Mouse (Mus musculus): ENCODE results near the gene Camk2b. TPM values are rescaled to one million over a fixed set of nuclear protein-coding genes. Genes with fewer than 3 reads are reported as not detected.

Gene Camk2b
- polyA plus RNA-seq, 1 experiment from 2014 or later = 119 TPM

GRCm38 (mm10) chr11:5994212-5994611 is 72.0 kb downstream of the Camk2b start:
- ATAC-seq (replicated peaks) = no peak
- WGBS = 75% methylated on average over 5 of the region's 5 CpGs

GRCm38 (mm10) chr11:5990910-5991309 is 75.3 kb downstream of the Camk2b start:
- 24% methylated on average over 4 of the region's 4 CpGs for WGBS
- ATAC-seq (replicated peaks) = no peak
- H3K27me3 ChIP-seq = no peaks in the 10 kb centered on the region
- no peaks in the 10 kb centered on the region for H3K4me1 ChIP-seq
- no peak overlapping the region for H3K9ac ChIP-seq (replicated peaks)
- H3K36me3 ChIP-seq = peaks cover 5% of the 10 kb centered on the region; the same call in 1 of the 2 replicates
- no peak overlapping the region for H3K27ac ChIP-seq (replicated peaks)
- no peak overlapping the region for H3K4me3 ChIP-seq
- H3K9me3 ChIP-seq = no peaks in the 10 kb centered on the region
- no peak overlapping the region for H3K4me2 ChIP-seq (replicated peaks)

More at GRCm38 (mm10) chr11:5994212-5994611, 72.0 kb downstream of the Camk2b start:
- no peak overlapping the region for H3K9ac ChIP-seq (replicated peaks)
- no peak overlapping the region for H3K4me3 ChIP-seq
- H3K27me3 ChIP-seq = no peaks in the 10 kb centered on the region
- H3K36me3 ChIP-seq = peaks cover 2% of the 10 kb centered on the region; the same call in 1 of the 2 replicates
- no peak overlapping the region for H3K27ac ChIP-seq (replicated peaks)
- H3K4me1 ChIP-seq = no peaks in the 10 kb centered on the region
- no peaks in the 10 kb centered on the region for H3K9me3 ChIP-seq
- H3K4me2 ChIP-seq (replicated peaks) = no peak overlapping the region

GRCm38 (mm10) chr11:5989954-5990593 is 76.1 kb downstream of the Camk2b start:
- ATAC-seq (replicated peaks) = no peak
- H3K4me3 ChIP-seq = no peak overlapping the region
- no peaks in the 10 kb centered on the region for H3K4me1 ChIP-seq
- no peaks in the 10 kb centered on the region for H3K9me3 ChIP-seq
- H3K4me2 ChIP-seq (replicated peaks) = no peak overlapping the region
- no peak overlapping the region for H3K27ac ChIP-seq (replicated peaks)
- H3K27me3 ChIP-seq = no peaks in the 10 kb centered on the region
- WGBS = 84% methylated on average over 16 of the region's 16 CpGs
- H3K9ac ChIP-seq (replicated peaks) = no peak overlapping the region
- H3K36me3 ChIP-seq = peaks cover 3% of the 10 kb centered on the region; the same call in 1 of the 2 replicates

GRCm38 (mm10) chr11:5988126-5988525 is 78.0 kb downstream of the Camk2b start:
- 83% methylated on average over 10 of the region's 10 CpGs for WGBS
- H3K27me3 ChIP-seq = no peaks in the 10 kb centered on the region
- peaks cover 3% of the 10 kb centered on the region; the same call in 1 of the 2 replicates for H3K36me3 ChIP-seq
- H3K4me2 ChIP-seq (replicated peaks) = no peak overlapping the region
- H3K4me3 ChIP-seq = no peak overlapping the region
- ATAC-seq (replicated peaks) = no peak
- no peak overlapping the region for H3K27ac ChIP-seq (replicated peaks)
- H3K4me1 ChIP-seq = no peaks in the 10 kb centered on the region
- H3K9ac ChIP-seq (replicated peaks) = no peak overlapping the region
- H3K9me3 ChIP-seq = no peaks in the 10 kb centered on the region

GRCm38 (mm10) chr11:5983629-5984028 is 82.5 kb downstream of the Camk2b start:
- 91% methylated on average over 5 of the region's 5 CpGs for WGBS
- H3K27me3 ChIP-seq = no peaks in the 10 kb centered on the region
- no peak overlapping the region for H3K27ac ChIP-seq (replicated peaks)
- H3K36me3 ChIP-seq = 0 out of 2 replicates have a peak, but pooled peaks cover 3% of the 10 kb centered on the region
- no peak overlapping the region for H3K9ac ChIP-seq (replicated peaks)
- no peaks in the 10 kb centered on the region for H3K9me3 ChIP-seq
- H3K4me3 ChIP-seq = no peak overlapping the region
- no peak for ATAC-seq (replicated peaks)
- H3K4me2 ChIP-seq (replicated peaks) = no peak overlapping the region
- H3K4me1 ChIP-seq = no peaks in the 10 kb centered on the region

GRCm38 (mm10) chr11:5981323-5981722 is 84.8 kb downstream of the Camk2b start:
- H3K4me1 ChIP-seq = no peaks in the 10 kb centered on the region
- H3K9ac ChIP-seq (replicated peaks) = no peak overlapping the region
- H3K27me3 ChIP-seq = no peaks in the 10 kb centered on the region
- H3K4me3 ChIP-seq = no peak overlapping the region
- H3K9me3 ChIP-seq = no peaks in the 10 kb centered on the region
- no peak overlapping the region for H3K4me2 ChIP-seq (replicated peaks)
- ATAC-seq (replicated peaks) = no peak
- WGBS = 83% methylated on average over 7 of the region's 7 CpGs
- H3K36me3 ChIP-seq = no peaks in the 10 kb centered on the region
- no peak overlapping the region for H3K27ac ChIP-seq (replicated peaks)

- ATAC-seq (replicated peaks) = no peak
- Histone ChIP-seq H3K9me3 (no peaks in the 10 kb centered on the region), H3K4me2 (replicated peaks) (no peak overlapping the region), H3K36me3 (no peaks in the 10 kb centered on the region), H3K9ac (replicated peaks) (no peak overlapping the region), H3K4me1 (no peaks in the 10 kb centered on the region), H3K4me3 (no peak overlapping the region), H3K27me3 (no peaks in the 10 kb centered on the region), H3K27ac (replicated peaks) (no peak overlapping the region)
- WGBS = 76% methylated on average over 8 of the region's 8 CpGs
Observed at GRCm38 (mm10) chr11:5980561-5980960, 85.6 kb downstream of the Camk2b start.

GRCm38 (mm10) chr11:5980108-5980507 is 86.1 kb downstream of the Camk2b start:
- 92% methylated on average over 2 of the region's 2 CpGs for WGBS

GRCm38 (mm10) chr11:5979088-5979487 is 87.1 kb downstream of the Camk2b start:
- no peak overlapping the region for H3K27ac ChIP-seq (replicated peaks)
- no peaks in the 10 kb centered on the region for H3K9me3 ChIP-seq
- no peak overlapping the region for H3K9ac ChIP-seq (replicated peaks)
- 89% methylated on average over 7 of the region's 7 CpGs for WGBS
- H3K4me1 ChIP-seq = no peaks in the 10 kb centered on the region
- H3K27me3 ChIP-seq = no peaks in the 10 kb centered on the region
- no peak overlapping the region for H3K4me3 ChIP-seq
- no peaks in the 10 kb centered on the region for H3K36me3 ChIP-seq
- no peak overlapping the region for H3K4me2 ChIP-seq (replicated peaks)
- ATAC-seq (replicated peaks) = no peak

More at GRCm38 (mm10) chr11:5980108-5980507, 86.1 kb downstream of the Camk2b start:
- H3K4me3 ChIP-seq = no peak overlapping the region
- H3K4me1 ChIP-seq = no peaks in the 10 kb centered on the region
- H3K36me3 ChIP-seq = no peaks in the 10 kb centered on the region
- H3K9ac ChIP-seq (replicated peaks) = no peak overlapping the region
- H3K27ac ChIP-seq (replicated peaks) = no peak overlapping the region
- no peaks in the 10 kb centered on the region for H3K27me3 ChIP-seq
- no peaks in the 10 kb centered on the region for H3K9me3 ChIP-seq
- no peak overlapping the region for H3K4me2 ChIP-seq (replicated peaks)
- ATAC-seq (replicated peaks) = no peak

GRCm38 (mm10) chr11:5976106-5976505 is 90.1 kb downstream of the Camk2b start:
- Histone ChIP-seq H3K4me3 (no peak overlapping the region), H3K27ac (replicated peaks) (no peak overlapping the region), H3K36me3 (peaks cover 7% of the 10 kb centered on the region), H3K27me3 (no peaks in the 10 kb centered on the region), H3K4me2 (replicated peaks) (no peak overlapping the region), H3K9me3 (no peaks in the 10 kb centered on the region), H3K9ac (replicated peaks) (no peak overlapping the region), H3K4me1 (no peaks in the 10 kb centered on the region)
- WGBS = 25% methylated on average over 9 of the region's 9 CpGs
- no peak for ATAC-seq (replicated peaks)

- no peak overlapping the region for H3K4me3 ChIP-seq
- WGBS = 66% methylated on average over 2 of the region's 2 CpGs
- no peak overlapping the region for H3K4me2 ChIP-seq (replicated peaks)
- no peak for ATAC-seq (replicated peaks)
- no peak overlapping the region for H3K9ac ChIP-seq (replicated peaks)
- H3K9me3 ChIP-seq = no peaks in the 10 kb centered on the region
- H3K36me3 ChIP-seq = peaks cover 8% of the 10 kb centered on the region
- no peaks in the 10 kb centered on the region for H3K27me3 ChIP-seq
- no peaks in the 10 kb centered on the region for H3K4me1 ChIP-seq
- H3K27ac ChIP-seq (replicated peaks) = no peak overlapping the region
Observed at GRCm38 (mm10) chr11:5975068-5975467, 91.1 kb downstream of the Camk2b start.

- ATAC-seq (replicated peaks) = no peak
- no peaks in the 10 kb centered on the region for H3K4me1 ChIP-seq
- no peak overlapping the region for H3K27ac ChIP-seq (replicated peaks)
- 87% methylated on average over 6 of the region's 6 CpGs for WGBS
- H3K4me3 ChIP-seq = no peak overlapping the region
- H3K27me3 ChIP-seq = no peaks in the 10 kb centered on the region
- peaks cover 13% of the 10 kb centered on the region for H3K36me3 ChIP-seq
- no peak overlapping the region for H3K4me2 ChIP-seq (replicated peaks)
- H3K9me3 ChIP-seq = no peaks in the 10 kb centered on the region
- H3K9ac ChIP-seq (replicated peaks) = no peak overlapping the region
Observed at GRCm38 (mm10) chr11:5974053-5974452, 92.1 kb downstream of the Camk2b start.

- Histone ChIP-seq H3K36me3 (peaks cover 20% of the 10 kb centered on the region), H3K4me2 (replicated peaks) (no peak overlapping the region)
- ATAC-seq (replicated peaks) = no peak
Observed at GRCm38 (mm10) chr11:5973151-5973550, 93.0 kb downstream of the Camk2b start.

More at GRCm38 (mm10) chr11:5973151-5973550, 93.0 kb downstream of the Camk2b start:
- Histone ChIP-seq H3K27ac (replicated peaks) (no peak overlapping the region), H3K9ac (replicated peaks) (no peak overlapping the region), H3K9me3 (no peaks in the 10 kb centered on the region), H3K27me3 (no peaks in the 10 kb centered on the region), H3K4me1 (no peaks in the 10 kb centered on the region), H3K4me3 (no peak overlapping the region)
- WGBS = 57% methylated on average over 7 of the region's 7 CpGs
